Mouse (Mus musculus) right cerebral cortex, postnatal 4 days (tissue): Measurements from ENCODE around the gene Coro2a.

Experiments
- DNase-seq: peaks from one replicate; pipeline ENCODE4 v3.0.0-alpha.2; 2022

Coro2a gene

DNA sequence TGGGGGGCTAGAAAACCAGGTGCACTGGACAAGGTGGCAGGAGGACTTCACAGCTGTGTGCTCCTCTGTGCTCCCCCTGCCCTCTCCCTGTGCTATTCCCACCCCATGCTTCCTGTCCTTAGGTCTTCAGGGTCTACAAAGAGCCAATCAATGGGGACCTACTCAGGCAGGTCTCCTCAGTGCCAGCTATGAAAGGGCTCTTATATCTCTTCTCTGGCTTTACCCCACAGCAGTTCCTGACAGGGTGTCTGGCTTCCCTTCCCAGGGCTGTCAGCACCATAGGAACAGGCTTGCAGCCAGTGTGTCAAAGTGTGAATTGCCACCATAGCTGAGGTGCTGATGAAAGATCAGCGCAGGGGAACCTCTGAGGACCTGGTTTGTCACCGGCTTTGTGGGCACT is 81.5 kb downstream of the Coro2a start:
- no peak for DNase-seq

GRCm38 (mm10) chr4:46507736-46508460 is 94.1 kb downstream of the Coro2a start:
- DNase-seq = peak; percentile 83

- DNase-seq = peak; percentile 89
Observed at GRCm38 (mm10) chr4:46506801-46507610, 95.0 kb downstream of the Coro2a start.

- DNase-seq = no peak
Observed at GRCm38 (mm10) chr4:46505361-46506057, 96.5 kb downstream of the Coro2a start.

DNA sequence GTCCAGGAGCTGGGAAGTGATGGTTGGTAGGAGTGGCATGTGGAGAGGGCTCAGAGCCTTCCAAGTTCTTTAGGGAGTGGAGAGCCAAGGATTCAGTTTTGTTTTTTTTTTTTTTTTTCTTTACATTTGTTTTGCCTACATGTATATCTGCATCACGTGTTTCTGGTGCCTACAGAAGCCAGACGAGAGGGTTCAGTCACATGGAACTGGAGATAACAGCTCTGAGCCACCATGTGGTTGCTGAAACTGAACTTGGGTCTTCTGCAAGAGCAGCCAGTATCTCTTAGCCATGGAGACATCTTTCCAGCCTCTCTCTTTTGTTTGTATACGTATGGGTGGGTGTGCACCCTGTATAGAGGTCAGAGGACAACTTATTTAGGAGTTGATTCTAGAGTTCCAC is 98.1 kb downstream of the Coro2a start:
- DNase-seq = no peak

DNA sequence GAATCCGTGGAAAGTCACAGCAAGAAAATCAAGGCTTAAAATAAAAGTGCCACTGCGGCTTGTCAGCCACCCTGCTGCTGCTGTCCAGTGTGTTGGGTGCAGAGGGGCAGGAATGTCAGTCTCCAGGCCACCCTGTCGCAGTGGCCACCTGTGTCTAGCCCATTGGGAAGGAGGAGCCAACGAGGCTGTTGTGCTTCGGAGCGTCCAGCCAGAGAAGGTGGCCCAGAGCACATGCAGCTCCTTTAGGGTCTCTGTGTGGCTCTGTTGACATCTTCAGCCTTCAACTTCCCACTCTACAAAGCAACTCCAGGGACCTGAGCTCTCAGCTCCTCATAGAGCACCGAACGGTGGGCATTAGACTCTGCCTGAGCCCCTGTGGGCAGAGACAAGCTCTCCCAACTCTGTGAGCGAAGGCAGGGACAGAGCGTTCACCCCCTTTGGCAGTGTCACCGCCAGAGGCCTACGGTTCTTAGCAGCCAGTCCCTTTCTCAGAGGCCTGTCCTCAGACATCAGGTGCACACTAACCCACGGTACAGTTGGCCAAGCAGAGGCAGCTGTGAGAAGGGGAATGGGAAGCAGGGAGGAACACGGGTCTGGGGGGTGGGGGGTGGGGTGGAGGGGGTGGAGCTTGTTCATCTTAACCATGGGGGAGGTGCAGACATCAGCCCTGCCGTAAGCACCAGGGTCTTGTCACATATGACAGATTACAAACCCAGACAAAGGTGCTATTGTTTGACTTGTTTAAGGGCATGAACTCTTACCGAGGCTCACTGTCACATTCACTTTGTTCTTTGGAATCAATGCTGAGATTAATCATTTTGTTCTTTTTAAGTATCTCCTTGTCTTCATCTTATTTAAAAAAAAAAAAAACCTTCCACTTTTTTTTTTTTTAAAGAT is 99.1 kb downstream of the Coro2a start:
- no peak for DNase-seq

DNA sequence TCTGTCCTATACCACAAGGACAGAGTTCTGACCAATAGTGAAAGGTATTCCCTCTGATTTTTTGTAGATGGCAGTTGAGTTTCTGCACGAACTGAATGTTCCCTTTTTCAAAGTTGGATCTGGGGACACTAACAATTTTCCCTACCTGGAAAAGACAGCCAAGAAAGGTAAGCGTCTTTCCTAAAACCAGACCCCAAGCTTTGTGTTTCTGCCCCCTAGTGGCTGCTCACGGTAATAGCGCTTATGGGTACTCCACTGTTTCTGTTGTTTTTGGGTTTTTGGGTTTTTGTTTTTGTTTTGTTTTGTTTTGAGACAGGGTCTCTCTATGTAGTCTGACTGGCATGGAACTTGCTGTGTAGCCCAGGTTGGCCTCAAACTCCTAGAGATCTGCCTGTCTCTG is 103.0 kb downstream of the Coro2a start:
- DNase-seq = peak; percentile 59

DNA sequence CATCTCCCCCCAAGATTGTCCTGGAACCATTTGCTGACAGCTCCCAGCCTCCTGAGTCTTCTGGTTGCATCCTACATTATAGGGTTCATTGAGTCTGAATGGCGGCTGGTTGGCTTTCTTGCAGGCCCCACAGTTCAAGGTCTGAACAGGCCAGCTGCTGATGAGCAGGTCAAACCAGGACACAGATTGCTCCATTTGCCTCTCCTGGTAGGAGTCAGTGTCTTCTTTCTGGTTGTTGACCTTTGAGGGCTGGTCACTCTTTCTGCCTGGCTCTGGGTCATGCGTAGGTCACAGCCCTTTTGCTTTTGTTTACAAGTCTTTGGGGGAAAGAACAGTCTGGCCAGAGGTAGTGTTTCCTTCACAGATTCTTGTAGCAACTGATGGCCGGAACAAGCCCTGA is 103.5 kb downstream of the Coro2a start:
- DNase-seq = no peak

DNA sequence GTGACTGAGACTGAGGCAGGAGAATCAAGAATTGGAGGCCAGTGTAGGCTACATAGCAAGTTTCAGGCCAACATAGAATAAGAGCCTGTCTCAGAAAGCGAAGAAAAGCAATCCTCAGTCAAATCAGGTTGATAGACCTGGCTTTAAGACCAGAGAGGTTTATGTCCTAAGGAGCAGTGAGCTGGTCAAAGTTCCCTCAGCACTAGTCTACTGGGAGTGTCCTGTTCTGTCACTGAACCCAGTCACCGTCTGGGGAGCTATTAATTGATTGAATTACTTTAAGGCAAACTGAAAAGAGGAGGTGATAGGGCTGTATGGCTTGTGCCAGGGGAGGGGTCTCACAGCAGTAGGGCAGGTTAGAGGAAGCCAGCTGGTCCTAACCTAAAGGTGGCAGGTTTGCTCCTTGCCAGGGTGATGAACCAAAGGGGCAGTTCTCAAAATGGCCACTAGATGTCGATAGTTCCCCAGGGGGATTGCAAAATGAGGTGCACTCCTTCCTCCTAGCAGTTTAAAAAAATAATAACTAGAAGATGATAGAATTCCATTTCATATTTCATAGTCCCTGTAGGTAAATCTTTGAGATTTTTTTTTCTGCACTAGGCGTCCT is 104.6 kb downstream of the Coro2a start:
- DNase-seq = peak; percentile 49

GRCm38 (mm10) chr4:46495543-46495942 is 106.5 kb downstream of the Coro2a start:
- no peak for DNase-seq

DNA sequence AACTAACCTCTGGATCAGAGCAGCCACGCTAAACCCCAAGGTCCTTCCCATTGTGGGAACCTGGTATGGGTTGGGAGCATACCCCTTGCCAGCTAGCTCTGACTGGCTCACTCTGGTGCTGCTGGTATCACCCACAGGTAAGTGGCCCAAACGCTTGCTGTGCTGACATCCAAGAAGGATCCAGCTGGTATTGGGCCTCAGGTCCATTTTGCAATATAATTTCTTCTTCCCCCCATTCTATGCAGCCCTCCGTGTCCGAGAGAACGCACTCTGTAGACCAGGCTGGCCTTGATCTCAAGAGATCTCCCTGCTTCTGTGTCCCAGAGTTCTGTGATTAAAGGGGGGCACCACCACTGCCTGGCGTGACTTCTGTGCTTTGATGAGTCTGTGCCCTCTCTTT is 108.9 kb downstream of the Coro2a start:
- DNase-seq = no peak

- peak; percentile 93 for DNase-seq
Observed at GRCm38 (mm10) chr4:46489028-46489925, 112.7 kb downstream of the Coro2a start, which contains the start of gene Nans. Gene Nans (plus strand): TSS chr4:46489248.

DNA sequence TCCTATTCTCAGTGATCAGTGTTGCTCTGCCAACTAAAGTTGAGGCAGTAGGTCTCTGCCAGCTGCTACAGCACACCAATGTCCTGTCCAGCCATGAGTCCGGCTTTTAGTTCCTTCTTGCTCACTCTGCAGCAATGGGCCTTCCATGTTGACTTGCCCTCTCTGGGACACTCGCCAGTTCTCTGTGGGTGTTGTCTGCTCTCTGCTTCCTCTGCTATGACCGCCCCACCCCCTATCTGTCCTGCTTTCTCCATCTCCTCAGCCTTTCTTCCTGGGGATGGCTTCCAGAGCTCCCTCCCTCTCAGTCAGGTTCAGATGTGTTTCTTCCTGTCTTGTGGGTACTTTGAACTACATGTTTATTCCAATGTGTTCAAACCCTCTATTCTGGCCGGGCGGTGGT is 114.7 kb downstream of the Coro2a start:
- DNase-seq = peak; percentile 33
